Mouse (Mus musculus): ENCODE data around the gene Fnip2. TPM values are rescaled to one million over a fixed set of nuclear protein-coding genes. Genes with fewer than 3 reads are reported as not detected.

Fnip2 gene
- total and polyA plus RNA-seq, 3 experiments = 4.2 to 28.1 (median 12.2) TPM

DNA sequence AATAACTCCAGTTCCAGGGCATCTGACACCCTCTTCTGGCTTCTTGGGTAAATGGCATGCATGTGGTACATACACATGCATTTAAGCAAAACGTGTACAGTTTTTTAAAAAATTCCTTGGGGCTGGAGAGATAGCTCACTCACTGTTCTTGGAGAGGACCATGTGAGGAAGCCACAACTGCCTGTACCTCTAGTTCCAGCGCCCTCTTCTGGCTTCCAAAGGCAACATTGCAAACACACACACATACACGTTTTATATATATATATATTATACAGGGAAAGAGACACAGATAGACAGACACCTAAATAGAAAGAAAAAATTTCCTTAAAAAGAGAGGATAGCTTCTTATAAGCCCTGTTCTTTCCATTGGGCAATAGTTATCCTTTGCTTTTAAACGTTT, 123.7 kb downstream of the Fnip2 start:
- H3K4me1 ChIP-seq (ENCODE audit: control insufficient read depth, insufficient read depth, low read length) = no peaks in the 10 kb centered on the region
- no peaks in the 10 kb centered on the region for H3K79me2 ChIP-seq (replicated peaks; ENCODE audit: control insufficient read depth, insufficient read depth, low read length)
- intact Hi-C loops (cut with DNase I) = no loop called here
- TF ChIP-seq CTCF (IDR thresholded peaks at IDR 0.05) (0 out of 2 replicates have a peak, but pooled peaks have one; percentile 6), EP300 (IDR thresholded peaks at IDR 0.05; ENCODE audit: insufficient read depth, low read depth, low read length) (no peak)
- no peaks in the 10 kb centered on the region for H3K27me3 ChIP-seq (ENCODE audit: control insufficient read depth, insufficient read depth, low read length)
- no peak overlapping the region for H3K9ac ChIP-seq (ENCODE audit: low read depth, low read length)
- no peak for DNase-seq
- no peak overlapping the region for H3K4me3 ChIP-seq
- H3K27ac ChIP-seq = no peak overlapping the region
- 70% methylated on average over 4 of the region's 4 CpGs for WGBS
- no peaks in the 10 kb centered on the region for H3K36me3 ChIP-seq (ENCODE audit: control insufficient read depth, insufficient read depth, low read length)

DNA sequence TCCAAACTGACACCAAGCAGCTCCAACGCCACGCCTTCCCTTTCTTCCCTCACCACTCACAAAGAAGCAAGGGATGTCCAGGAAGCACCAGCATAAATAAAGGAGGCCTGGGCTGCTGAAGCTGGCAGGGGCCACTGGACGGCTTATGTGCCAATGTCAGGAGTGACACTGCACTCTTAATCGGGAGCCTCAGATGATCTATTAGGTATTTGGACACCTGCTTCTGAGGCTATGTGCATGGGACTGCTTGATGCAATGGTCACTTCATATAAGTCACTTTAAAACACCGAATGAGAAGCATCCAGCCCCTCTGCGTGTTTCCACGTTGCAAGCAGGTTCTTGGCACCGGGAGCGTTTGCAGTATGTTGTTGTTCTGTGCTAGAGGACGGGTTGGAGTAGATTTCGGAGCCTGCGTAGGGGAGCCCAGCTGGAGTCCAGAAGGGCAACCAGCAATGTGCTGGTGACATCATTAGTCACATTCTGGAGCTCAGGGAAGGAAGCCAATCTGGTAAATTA, 126.6 kb downstream of the Fnip2 start:
- Histone ChIP-seq H3K36me3 (ENCODE audit: control insufficient read depth, insufficient read depth, low read length) (no peaks in the 10 kb centered on the region), H3K27me3 (ENCODE audit: control insufficient read depth, insufficient read depth, low read length) (no peaks in the 10 kb centered on the region), H3K4me3 (no peak overlapping the region), H3K9ac (ENCODE audit: low read depth, low read length) (no peak overlapping the region), H3K27ac (no peak overlapping the region), H3K4me1 (ENCODE audit: control insufficient read depth, insufficient read depth, low read length) (no peaks in the 10 kb centered on the region), H3K79me2 (replicated peaks; ENCODE audit: control insufficient read depth, insufficient read depth, low read length) (no peaks in the 10 kb centered on the region)
- TF ChIP-seq POLR2A (IDR thresholded peaks at IDR 0.05; ENCODE audit: insufficient read depth, low read depth, low read length) (no peak), CTCF (IDR thresholded peaks at IDR 0.05) (no peak), EP300 (IDR thresholded peaks at IDR 0.05; ENCODE audit: insufficient read depth, low read depth, low read length) (no peak)
- no peak for DNase-seq
- intact Hi-C loops (cut with DNase I) = no loop called here
- WGBS = 64% methylated on average over 12 of the region's 12 CpGs

DNA sequence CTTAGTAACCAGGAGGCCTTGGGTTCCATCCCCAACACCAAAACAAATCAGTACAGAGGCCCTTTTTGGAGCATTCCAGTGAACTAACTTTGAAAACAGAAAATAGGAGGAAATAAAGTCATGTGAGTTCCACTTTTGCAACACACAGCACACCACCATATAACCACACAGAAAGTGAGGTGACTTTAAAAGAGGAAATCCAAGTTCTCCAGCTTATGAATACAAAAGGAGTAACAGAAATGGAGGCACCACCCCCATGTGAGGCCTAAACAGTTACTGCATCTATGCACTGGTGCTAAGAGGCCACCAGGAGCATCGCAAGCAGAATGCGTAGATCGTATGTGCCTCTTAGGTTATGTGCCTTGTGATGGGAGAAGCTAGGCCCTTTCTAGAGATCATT, 129.3 kb downstream of the Fnip2 start:
- Histone ChIP-seq H3K4me3 (no peak overlapping the region), H3K36me3 (ENCODE audit: control insufficient read depth, insufficient read depth, low read length) (no peaks in the 10 kb centered on the region), H3K27ac (no peak overlapping the region), H3K27me3 (ENCODE audit: control insufficient read depth, insufficient read depth, low read length) (no peaks in the 10 kb centered on the region), H3K9ac (ENCODE audit: low read depth, low read length) (no peak overlapping the region), H3K4me1 (ENCODE audit: control insufficient read depth, insufficient read depth, low read length) (no peaks in the 10 kb centered on the region), H3K79me2 (replicated peaks; ENCODE audit: control insufficient read depth, insufficient read depth, low read length) (no peaks in the 10 kb centered on the region)
- 97% methylated on average over 3 of the region's 3 CpGs for WGBS
- no peak for DNase-seq
- TF ChIP-seq CTCF (IDR thresholded peaks at IDR 0.05) = no peak
- no peak for TF ChIP-seq POLR2A (IDR thresholded peaks at IDR 0.05; ENCODE audit: insufficient read depth, low read depth, low read length)
- TF ChIP-seq EP300 (IDR thresholded peaks at IDR 0.05; ENCODE audit: insufficient read depth, low read depth, low read length) = no peak
- intact Hi-C loops (cut with DNase I) = loop anchor here (5.0 kb wide), 2 partner anchors 216 to 236 kb away; no protein-coding TSS in a partner anchor

DNA sequence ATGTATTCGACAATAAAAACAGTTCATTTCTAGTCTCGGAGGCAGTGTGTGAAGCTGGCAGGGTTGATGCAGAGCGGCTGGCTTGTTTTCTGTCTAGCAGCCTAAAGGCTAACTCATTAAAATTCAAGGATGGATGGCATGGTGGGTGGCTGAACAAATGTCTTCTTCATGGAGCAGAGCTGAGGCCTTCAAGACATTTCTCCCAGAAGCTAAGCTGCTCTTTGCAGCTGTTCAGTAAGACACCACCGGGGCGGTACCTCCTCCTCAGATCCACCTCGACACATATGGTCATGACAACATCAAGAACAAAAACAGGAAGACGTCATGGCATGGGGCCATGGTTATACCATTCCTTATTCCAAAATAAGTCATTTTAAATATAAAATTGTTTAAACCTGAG, 131.4 kb downstream of the Fnip2 start:
- no peaks in the 10 kb centered on the region for H3K36me3 ChIP-seq (ENCODE audit: control insufficient read depth, insufficient read depth, low read length)
- intact Hi-C loops (cut with DNase I) = loop anchor here (5.0 kb wide), 2 partner anchors 214 to 234 kb away; no protein-coding TSS in a partner anchor
- no peaks in the 10 kb centered on the region for H3K27me3 ChIP-seq (ENCODE audit: control insufficient read depth, insufficient read depth, low read length)
- H3K4me1 ChIP-seq (ENCODE audit: control insufficient read depth, insufficient read depth, low read length) = no peaks in the 10 kb centered on the region
- no peaks in the 10 kb centered on the region for H3K79me2 ChIP-seq (replicated peaks; ENCODE audit: control insufficient read depth, insufficient read depth, low read length)
- WGBS = 66% methylated on average over 7 of the region's 7 CpGs
- H3K4me3 ChIP-seq = no peak overlapping the region
- DNase-seq = no peak
- no peak for TF ChIP-seq POLR2A (IDR thresholded peaks at IDR 0.05; ENCODE audit: insufficient read depth, low read depth, low read length)
- no peak for TF ChIP-seq CTCF (IDR thresholded peaks at IDR 0.05)
- no peak for TF ChIP-seq EP300 (IDR thresholded peaks at IDR 0.05; ENCODE audit: insufficient read depth, low read depth, low read length)
- H3K9ac ChIP-seq (ENCODE audit: low read depth, low read length) = no peak overlapping the region
- H3K27ac ChIP-seq = no peak overlapping the region

DNA sequence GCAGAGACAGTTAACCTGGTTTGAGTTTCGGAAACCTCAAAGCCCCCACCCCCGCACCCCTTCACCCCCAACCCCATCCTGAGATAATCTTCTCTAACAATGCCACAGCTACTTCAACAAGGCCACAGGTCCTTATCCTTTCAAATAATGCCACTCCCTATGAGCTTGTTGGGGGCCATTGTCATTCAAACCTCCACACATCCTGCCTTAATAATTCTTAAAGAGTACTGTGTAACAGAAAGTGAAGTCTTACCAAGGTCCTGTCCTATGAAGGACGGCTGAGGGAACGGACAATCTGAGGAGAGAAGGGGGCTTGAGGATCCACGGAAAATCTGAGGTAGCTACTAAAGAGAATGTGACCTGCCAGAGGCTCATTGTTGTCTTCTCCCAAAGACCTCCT, 132.6 kb downstream of the Fnip2 start:
- Histone ChIP-seq H3K4me1 (ENCODE audit: control insufficient read depth, insufficient read depth, low read length) (no peaks in the 10 kb centered on the region), H3K4me3 (no peak overlapping the region), H3K27me3 (ENCODE audit: control insufficient read depth, insufficient read depth, low read length) (no peaks in the 10 kb centered on the region), H3K27ac (no peak overlapping the region), H3K9ac (ENCODE audit: low read depth, low read length) (no peak overlapping the region), H3K36me3 (ENCODE audit: control insufficient read depth, insufficient read depth, low read length) (no peaks in the 10 kb centered on the region), H3K79me2 (replicated peaks; ENCODE audit: control insufficient read depth, insufficient read depth, low read length) (no peaks in the 10 kb centered on the region)
- intact Hi-C loops (cut with DNase I) = loop anchor here (5.0 kb wide), 2 partner anchors 213 to 233 kb away; no protein-coding TSS in a partner anchor
- TF ChIP-seq CTCF (IDR thresholded peaks at IDR 0.05) = no peak
- TF ChIP-seq EP300 (IDR thresholded peaks at IDR 0.05; ENCODE audit: insufficient read depth, low read depth, low read length) = no peak
- TF ChIP-seq POLR2A (IDR thresholded peaks at IDR 0.05; ENCODE audit: insufficient read depth, low read depth, low read length) = no peak
- 68% methylated on average over 5 of the region's 5 CpGs for WGBS
- no peak for DNase-seq

DNA sequence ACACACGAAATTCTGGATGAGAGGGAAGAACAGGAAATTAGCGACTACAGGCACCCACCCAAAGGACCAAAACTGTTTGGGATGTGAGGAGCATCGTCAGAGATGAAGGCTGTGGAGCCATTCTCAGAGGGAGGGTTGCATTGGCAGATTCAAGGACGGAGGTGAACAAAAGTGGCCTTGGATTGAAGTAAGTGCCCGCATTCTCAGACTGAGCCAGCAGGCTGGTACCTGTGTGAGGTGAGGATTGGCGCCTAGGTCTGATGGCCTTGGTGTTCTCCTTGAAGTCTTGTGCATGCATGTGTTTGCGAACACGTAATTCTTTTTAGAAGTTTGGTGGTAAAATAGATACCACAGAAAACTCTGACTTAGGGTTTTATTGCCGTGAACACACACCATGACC, 133.2 kb downstream of the Fnip2 start:
- Histone ChIP-seq H3K4me1 (ENCODE audit: control insufficient read depth, insufficient read depth, low read length) (no peaks in the 10 kb centered on the region), H3K79me2 (replicated peaks; ENCODE audit: control insufficient read depth, insufficient read depth, low read length) (no peaks in the 10 kb centered on the region), H3K9ac (ENCODE audit: low read depth, low read length) (no peak overlapping the region), H3K27me3 (ENCODE audit: control insufficient read depth, insufficient read depth, low read length) (no peaks in the 10 kb centered on the region), H3K4me3 (no peak overlapping the region), H3K36me3 (ENCODE audit: control insufficient read depth, insufficient read depth, low read length) (no peaks in the 10 kb centered on the region), H3K27ac (no peak overlapping the region)
- intact Hi-C loops (cut with DNase I) = no loop called here
- TF ChIP-seq POLR2A (IDR thresholded peaks at IDR 0.05; ENCODE audit: insufficient read depth, low read depth, low read length) = no peak
- no peak for TF ChIP-seq CTCF (IDR thresholded peaks at IDR 0.05)
- no peak for TF ChIP-seq EP300 (IDR thresholded peaks at IDR 0.05; ENCODE audit: insufficient read depth, low read depth, low read length)
- 80% methylated on average over 9 of the region's 9 CpGs for WGBS
- no peak for DNase-seq
